Mouse (Mus musculus) heart, postnatal 36 days (tissue): ENCODE results near the gene Adgrd1. TPM values are rescaled to one million over a fixed set of nuclear protein-coding genes. Genes with fewer than 3 reads are reported as not detected.

Experiments used
- DNase-seq, 2 experiments: peaks; one replicate each; pipeline ENCODE4 v3.0.0; 2021 to 2022
- intact Hi-C: fragments of 180-260 bp; cut with DNase I; formaldehyde crosslinking; loops from one replicate; pipeline ENCODE4 v1.15.1; 2025
- total RNA-seq, 2 experiments: library from RNA; stranded (reverse); gene quantifications; 2 replicates each; pipeline ENCODE4 v1.2.3; 2021

Adgrd1 gene
- total RNA-seq, 2 experiments from 2014 or later = 4.7 to 5.9 TPM

GRCm38 (mm10) chr5:129241865-129242264 lies 145.3 kb downstream of the Adgrd1 start:
- DNase-seq = no peak
- intact Hi-C loops = loop anchor here (5.0 kb wide), 1 partner anchor 50 kb away; no protein-coding TSS in a partner anchor

GRCm38 (mm10) chr5:129242265-129242664 lies 145.7 kb downstream of the Adgrd1 start:
- no peak for DNase-seq
- intact Hi-C loops = loop anchor here (5.0 kb wide), 1 partner anchor 50 kb away; no protein-coding TSS in a partner anchor

- intact Hi-C loops = loop anchor here (5.0 kb wide), 1 partner anchor 51 kb away; no protein-coding TSS in a partner anchor
Measured at GRCm38 (mm10) chr5:129243120-129243519, 146.6 kb downstream of the Adgrd1 start.

GRCm38 (mm10) chr5:129244392-129244791 lies 147.8 kb downstream of the Adgrd1 start:
- no peak for DNase-seq
- intact Hi-C loops = loop anchor here (5.0 kb wide), 1 partner anchor 52 kb away; no protein-coding TSS in a partner anchor

More at GRCm38 (mm10) chr5:129243120-129243519, 146.6 kb downstream of the Adgrd1 start:
- no peak for DNase-seq

GRCm38 (mm10) chr5:129249080-129249479 lies 152.5 kb downstream of the Adgrd1 start:
- intact Hi-C loops = loop anchor here (5.0 kb wide), 1 partner anchor 72 kb away; no protein-coding TSS in a partner anchor

More at GRCm38 (mm10) chr5:129249080-129249479, 152.5 kb downstream of the Adgrd1 start:
- DNase-seq = no peak

Other genes with a start within 250 kb of the Adgrd1 start
- under 1 TPM in 1 of 2 experiments, not detected in 1; 0.19 TPM for gene Rimbp2, start 143.3 kb upstream of the Adgrd1 start, total RNA-seq
- 10 to 100 TPM; 12.2 to 20.5 TPM for gene Stx2, start 88.2 kb upstream of the Adgrd1 start, total RNA-seq
- 100 to 1,000 TPM in 1 of 2 experiments, 10 to 100 TPM in 1; 86.3 to 103 TPM for gene Ran, start 76.7 kb upstream of the Adgrd1 start, total RNA-seq